Mouse (Mus musculus): Measurements from ENCODE around the gene Slc9a1. TPM values are rescaled to one million over a fixed set of nuclear protein-coding genes. Genes with fewer than 3 reads are reported as not detected.

Slc9a1 gene
- polyA plus RNA-seq, 1 experiment: 3.8 TPM

DNA sequence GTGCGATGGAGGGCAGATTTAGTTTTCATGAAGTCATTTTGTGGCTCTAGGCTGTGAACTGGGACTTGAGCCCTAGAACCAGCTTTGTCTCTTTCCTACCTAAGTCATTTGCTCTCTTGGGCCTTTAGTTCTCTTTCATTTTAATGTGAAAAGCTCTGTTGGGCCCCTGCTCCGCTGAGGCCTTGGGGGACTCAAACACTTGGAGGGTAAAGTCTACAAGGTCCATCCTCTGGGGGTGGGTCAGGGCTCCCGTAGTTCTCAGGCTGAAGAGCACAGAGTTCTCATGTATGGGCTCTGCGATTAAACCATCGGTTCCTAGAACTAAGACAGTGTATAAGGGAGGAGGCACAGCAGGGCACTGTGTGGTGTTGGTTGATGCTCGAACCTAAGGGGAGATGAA lies 11.0 kb downstream of the Slc9a1 start:
- H3K36me3 ChIP-seq (ENCODE audit: control insufficient read depth): peaks cover 73% of the 10 kb centered on the region
- no peak for TF ChIP-seq TAL1 (IDR thresholded peaks at IDR 0.05; ENCODE audit: low read length)
- TF ChIP-seq GATA1 (IDR thresholded peaks at IDR 0.05; ENCODE audit: low read length): no peak
- no peaks in the 10 kb centered on the region for H3K9me3 ChIP-seq (ENCODE audit: control insufficient read depth, low read length)
- H3K4me3 ChIP-seq (replicated peaks): no peak overlapping the region
- peaks cover 61% of the 10 kb centered on the region for H3K4me1 ChIP-seq (ENCODE audit: control insufficient read depth)
- no peaks in the 10 kb centered on the region for H3K27me3 ChIP-seq (ENCODE audit: control insufficient read depth)

DNA sequence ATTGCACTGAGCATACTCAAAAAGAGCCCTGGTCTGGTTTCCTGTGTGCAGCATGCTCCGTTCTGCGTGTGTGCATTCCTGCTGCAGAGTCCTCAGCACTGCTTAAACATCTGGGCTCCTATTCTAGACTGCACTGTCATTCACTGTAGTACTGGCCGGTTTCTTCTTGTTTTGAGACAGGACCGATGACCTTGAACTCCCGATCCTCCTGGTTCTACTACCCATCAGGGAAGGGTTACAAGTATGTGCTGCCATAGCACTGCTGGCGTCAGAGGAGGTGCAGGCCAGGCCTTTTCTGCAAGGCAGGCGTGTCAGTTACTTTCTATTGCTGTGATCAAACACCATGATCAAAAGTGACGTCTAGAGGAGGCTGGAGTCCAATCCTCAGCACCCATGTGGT lies 11.6 kb downstream of the Slc9a1 start:
- Histone ChIP-seq H3K36me3 (ENCODE audit: control insufficient read depth) (peaks cover 73% of the 10 kb centered on the region), H3K4me1 (ENCODE audit: control insufficient read depth) (peaks cover 57% of the 10 kb centered on the region), H3K9me3 (ENCODE audit: control insufficient read depth, low read length) (no peaks in the 10 kb centered on the region), H3K27me3 (ENCODE audit: control insufficient read depth) (no peaks in the 10 kb centered on the region), H3K4me3 (replicated peaks) (no peak overlapping the region)
- TF ChIP-seq TAL1 (IDR thresholded peaks at IDR 0.05; ENCODE audit: low read length): no peak
- TF ChIP-seq GATA1 (IDR thresholded peaks at IDR 0.05; ENCODE audit: low read length): no peak

DNA sequence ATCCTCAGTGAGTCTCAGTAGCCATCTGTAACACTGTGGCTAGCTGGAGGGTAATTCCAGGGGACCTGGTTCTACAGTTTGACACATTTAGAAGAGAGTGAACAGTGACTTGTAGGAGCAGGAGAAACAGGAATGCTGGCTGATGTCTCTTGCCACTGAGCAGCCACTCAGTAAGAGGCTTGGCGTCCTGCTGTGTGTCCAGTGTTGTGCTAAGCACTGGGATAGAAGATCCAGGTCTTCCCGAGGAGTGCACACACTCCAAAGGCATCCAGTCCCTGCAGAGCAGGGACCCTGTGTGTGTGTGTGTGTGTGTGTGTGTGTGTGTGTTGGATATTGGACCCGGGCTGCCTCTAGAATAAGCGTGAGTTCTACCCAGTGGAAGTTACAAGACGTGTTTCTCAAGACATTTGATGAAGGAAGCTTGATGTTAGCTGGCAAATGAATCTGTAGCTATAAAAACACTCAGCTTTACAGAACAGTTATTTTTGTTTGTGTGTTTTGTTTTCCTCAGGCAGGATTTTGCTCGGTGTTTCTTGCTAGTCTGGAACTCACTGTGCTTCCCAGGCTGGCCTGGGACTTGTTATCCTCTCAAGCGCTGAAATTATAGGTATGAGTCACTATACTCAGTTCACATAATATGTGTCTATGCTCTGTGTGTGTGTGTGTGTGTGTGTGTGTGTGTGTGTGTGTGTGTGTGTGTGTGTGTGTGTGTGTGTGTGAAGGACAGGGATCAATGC lies 16.7 kb downstream of the Slc9a1 start:
- H3K4me1 ChIP-seq (ENCODE audit: control insufficient read depth): peaks cover 46% of the 10 kb centered on the region
- H3K36me3 ChIP-seq (ENCODE audit: control insufficient read depth): peaks cover 78% of the 10 kb centered on the region

DNA sequence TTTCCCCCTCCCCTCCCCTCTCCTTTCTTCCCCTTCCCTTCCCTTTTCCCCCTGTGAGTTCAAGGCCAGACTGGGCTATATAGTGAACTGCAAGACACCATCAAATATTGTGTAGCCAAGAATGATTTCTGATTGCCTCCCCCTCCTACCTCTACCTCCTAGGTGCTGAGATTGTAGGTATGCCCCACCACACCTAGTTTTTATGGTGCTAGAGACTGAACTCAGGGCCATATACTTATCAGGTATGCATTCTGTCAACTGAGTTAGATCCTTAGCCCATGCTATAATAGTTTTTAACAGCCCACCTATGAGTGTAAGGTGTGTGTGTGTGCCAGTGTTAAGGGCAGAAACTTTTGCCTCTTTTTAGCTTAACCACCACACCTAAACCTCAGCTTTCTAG lies 17.5 kb downstream of the Slc9a1 start:
- TF ChIP-seq GATA1 (IDR thresholded peaks at IDR 0.05; ENCODE audit: low read length): no peak
- TF ChIP-seq TAL1 (IDR thresholded peaks at IDR 0.05; ENCODE audit: low read length): no peak

More for the DNA sequence above, 16.7 kb downstream of the Slc9a1 start:
- no peak for TF ChIP-seq GATA1 (IDR thresholded peaks at IDR 0.05; ENCODE audit: low read length)
- Histone ChIP-seq H3K4me3 (replicated peaks) (no peak overlapping the region), H3K9me3 (ENCODE audit: control insufficient read depth, low read length) (no peaks in the 10 kb centered on the region), H3K27me3 (ENCODE audit: control insufficient read depth) (no peaks in the 10 kb centered on the region)

DNA sequence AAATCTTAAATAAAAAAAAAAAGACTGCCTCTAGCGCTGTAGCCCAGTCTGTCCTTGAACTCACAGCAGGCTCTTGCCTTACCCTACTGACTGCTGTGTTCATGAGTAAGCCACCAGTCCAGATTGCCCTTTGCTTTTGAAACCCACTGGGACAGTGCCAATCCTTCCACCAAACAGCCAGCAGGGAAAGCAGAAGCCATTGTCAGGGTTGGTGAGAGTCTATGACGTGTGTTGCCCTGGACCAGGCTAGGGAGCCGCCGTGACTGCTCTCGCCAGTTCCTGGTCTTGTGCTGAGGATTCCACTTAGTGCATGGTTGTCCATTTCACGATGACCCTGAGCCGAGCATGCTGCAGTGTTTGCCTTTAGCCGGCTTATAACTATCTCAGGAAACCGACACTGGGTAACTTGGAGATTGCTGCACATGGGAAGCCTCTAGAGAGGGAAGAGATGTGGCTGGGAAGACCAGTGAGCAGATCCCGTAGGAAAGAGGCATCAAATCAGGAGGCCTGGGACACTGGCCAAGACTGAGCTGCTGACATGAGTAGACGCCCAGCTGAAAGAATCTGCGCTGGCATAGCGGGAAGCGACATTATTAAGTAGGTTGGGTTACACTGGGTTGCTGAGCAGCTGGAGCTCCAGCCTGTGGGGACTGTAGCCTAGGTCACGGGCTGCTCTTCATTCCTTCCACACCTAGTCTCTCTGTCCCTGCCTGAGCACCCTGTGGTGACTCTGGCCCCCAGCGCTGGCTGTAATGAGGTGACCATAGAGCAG lies 19.5 kb downstream of the Slc9a1 start:
- Histone ChIP-seq H3K27me3 (ENCODE audit: control insufficient read depth) (no peaks in the 10 kb centered on the region), H3K36me3 (ENCODE audit: control insufficient read depth) (peaks cover 70% of the 10 kb centered on the region), H3K4me3 (replicated peaks) (no peak overlapping the region), H3K9me3 (ENCODE audit: control insufficient read depth, low read length) (no peaks in the 10 kb centered on the region), H3K4me1 (ENCODE audit: control insufficient read depth) (peaks cover 59% of the 10 kb centered on the region)
- no peak for TF ChIP-seq GATA1 (IDR thresholded peaks at IDR 0.05; ENCODE audit: low read length)
- TF ChIP-seq TAL1 (IDR thresholded peaks at IDR 0.05; ENCODE audit: low read length): no peak

More for the DNA sequence above, 17.5 kb downstream of the Slc9a1 start:
- peaks cover 79% of the 10 kb centered on the region for H3K36me3 ChIP-seq (ENCODE audit: control insufficient read depth)
- H3K4me1 ChIP-seq (ENCODE audit: control insufficient read depth): peaks cover 50% of the 10 kb centered on the region
- H3K27me3 ChIP-seq (ENCODE audit: control insufficient read depth): no peaks in the 10 kb centered on the region
- no peaks in the 10 kb centered on the region for H3K9me3 ChIP-seq (ENCODE audit: control insufficient read depth, low read length)
- no peak overlapping the region for H3K4me3 ChIP-seq (replicated peaks)

DNA sequence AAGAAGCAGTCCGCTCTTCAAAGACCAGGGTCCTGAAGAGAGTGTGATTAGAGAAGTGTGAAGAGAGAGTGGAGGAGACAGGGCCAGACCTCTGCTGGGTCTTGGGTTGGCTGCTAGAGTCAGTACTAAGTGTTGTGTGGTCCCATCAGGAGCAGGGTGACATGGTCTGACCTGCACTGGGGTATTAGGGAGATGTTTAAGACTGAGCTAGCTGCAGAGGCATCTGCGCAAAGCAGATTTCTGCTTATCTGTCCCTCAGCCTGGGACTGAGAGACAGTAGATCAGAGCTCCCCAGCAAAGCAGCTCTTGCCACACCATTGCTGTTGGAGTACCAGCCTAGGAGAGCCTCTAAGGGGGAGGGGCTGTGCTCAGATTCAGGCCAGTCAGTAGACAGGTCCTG lies 20.5 kb downstream of the Slc9a1 start:
- Histone ChIP-seq H3K27me3 (ENCODE audit: control insufficient read depth) (no peaks in the 10 kb centered on the region), H3K36me3 (ENCODE audit: control insufficient read depth) (peaks cover 63% of the 10 kb centered on the region), H3K4me3 (replicated peaks) (peak overlapping the region; percentile 11), H3K4me1 (ENCODE audit: control insufficient read depth) (peaks cover 66% of the 10 kb centered on the region), H3K9me3 (ENCODE audit: control insufficient read depth, low read length) (no peaks in the 10 kb centered on the region)
- peak; percentile 86 for TF ChIP-seq GATA1 (IDR thresholded peaks at IDR 0.05; ENCODE audit: low read length)
- peak; percentile 85 for TF ChIP-seq TAL1 (IDR thresholded peaks at IDR 0.05; ENCODE audit: low read length)

DNA sequence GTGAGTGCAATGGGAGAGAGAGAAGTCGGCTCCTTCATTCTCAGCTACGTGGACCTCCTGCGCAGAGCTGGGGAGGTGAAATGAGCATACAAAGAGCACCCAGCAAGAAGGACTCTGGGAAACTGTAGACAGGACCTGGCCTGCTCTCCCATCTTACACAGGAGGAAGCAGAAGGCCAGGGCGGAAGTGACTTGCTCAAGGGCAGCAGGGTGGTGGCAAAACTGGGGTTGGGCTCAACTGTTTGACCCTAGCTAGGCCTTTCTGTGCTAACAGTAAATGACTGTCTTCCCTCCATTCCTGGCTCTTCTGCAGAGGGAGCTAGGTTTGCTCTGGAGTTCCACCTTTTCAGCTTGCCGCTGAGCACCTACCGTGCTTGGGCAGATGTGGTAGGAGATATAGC lies 21.1 kb downstream of the Slc9a1 start:
- Histone ChIP-seq H3K9me3 (ENCODE audit: control insufficient read depth, low read length) (no peaks in the 10 kb centered on the region), H3K4me1 (ENCODE audit: control insufficient read depth) (peaks cover 72% of the 10 kb centered on the region), H3K4me3 (replicated peaks) (peak overlapping the region; percentile 11), H3K36me3 (ENCODE audit: control insufficient read depth) (peaks cover 61% of the 10 kb centered on the region), H3K27me3 (ENCODE audit: control insufficient read depth) (no peaks in the 10 kb centered on the region)
- TF ChIP-seq GATA1 (IDR thresholded peaks at IDR 0.05; ENCODE audit: low read length): no peak
- no peak for TF ChIP-seq TAL1 (IDR thresholded peaks at IDR 0.05; ENCODE audit: low read length)

DNA sequence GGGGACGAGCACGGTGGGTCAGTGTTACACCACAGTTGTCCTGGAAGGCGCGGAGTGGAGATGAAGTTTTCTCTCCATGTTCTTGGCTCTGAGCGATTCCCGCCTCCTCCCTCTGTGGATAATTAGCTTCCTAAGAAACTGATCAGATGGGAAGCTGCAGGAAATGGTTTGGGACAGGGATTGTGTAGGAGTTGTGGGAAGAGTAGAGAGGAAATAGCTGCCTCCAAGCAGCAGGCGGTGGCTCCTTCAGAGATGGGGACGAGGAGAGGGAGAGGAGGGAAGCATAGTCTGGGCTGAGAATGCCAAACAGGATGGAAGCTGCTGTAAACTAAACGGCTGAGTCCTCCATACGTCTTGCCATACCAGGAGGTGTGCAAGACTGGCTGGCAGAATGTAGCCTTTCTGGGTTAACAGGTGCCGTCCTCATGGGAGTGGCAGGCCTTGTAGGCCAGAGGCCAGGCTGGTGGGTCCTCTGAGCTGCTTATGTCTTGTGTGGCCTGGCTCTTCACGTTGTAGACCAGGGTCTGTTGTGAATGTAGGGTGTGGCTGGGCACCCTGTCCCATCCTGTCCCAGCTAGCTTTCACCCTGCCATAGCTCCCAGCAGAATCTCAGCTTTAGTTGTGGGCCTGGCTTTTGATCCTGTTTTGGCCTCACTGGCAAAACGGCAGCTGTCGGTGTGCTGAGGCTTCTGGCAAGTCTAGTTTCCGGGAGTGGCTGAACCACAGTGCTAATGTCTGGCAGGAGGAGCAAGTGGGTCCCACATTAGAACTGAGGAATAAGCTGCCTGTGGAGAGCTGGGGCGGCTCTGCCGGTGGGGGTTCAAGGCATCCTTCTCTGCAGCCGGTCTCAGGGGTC lies 21.9 kb downstream of the Slc9a1 start:
- Histone ChIP-seq H3K36me3 (ENCODE audit: control insufficient read depth) (peaks cover 61% of the 10 kb centered on the region), H3K9me3 (ENCODE audit: control insufficient read depth, low read length) (no peaks in the 10 kb centered on the region), H3K4me3 (replicated peaks) (no peak overlapping the region), H3K4me1 (ENCODE audit: control insufficient read depth) (peaks cover 78% of the 10 kb centered on the region), H3K27me3 (ENCODE audit: control insufficient read depth) (no peaks in the 10 kb centered on the region)
- no peak for TF ChIP-seq GATA1 (IDR thresholded peaks at IDR 0.05; ENCODE audit: low read length)
- no peak for TF ChIP-seq TAL1 (IDR thresholded peaks at IDR 0.05; ENCODE audit: low read length)
